Mouse (Mus musculus): ENCODE measurements around the gene Scimp. TPM values are rescaled to one million over a fixed set of nuclear protein-coding genes. Genes with fewer than 3 reads are reported as not detected.

The Scimp gene
- polyA plus RNA-seq, 2 experiments: 0.10 to 0.51 TPM

- H3K36me3 ChIP-seq (replicated peaks; ENCODE audit: control insufficient read depth, insufficient read depth, low read depth): no peaks in the 10 kb centered on the region
- H3K27ac ChIP-seq: no peak overlapping the region
- TF ChIP-seq EP300 (IDR thresholded peaks at IDR 0.05; ENCODE audit: low read depth): no peak
- TF ChIP-seq CTCF (IDR thresholded peaks at IDR 0.05; ENCODE audit: low read depth): no peak
These were observed 69.6 kb downstream of the Scimp start for GRCm38 (mm10) chr11:70742581-70743459.

GRCm38 (mm10) chr11:70742117-70742516 is 70.3 kb downstream of the Scimp start:
- Histone ChIP-seq H3K9ac (replicated peaks) (no peak overlapping the region), H3K9me3 (ENCODE audit: control insufficient read depth, low read length) (no peaks in the 10 kb centered on the region), H3K4me2 (ENCODE audit: low read depth) (no peak overlapping the region), H3K36me3 (replicated peaks; ENCODE audit: control insufficient read depth, insufficient read depth, low read depth) (no peaks in the 10 kb centered on the region), H3K27me3 (ENCODE audit: control insufficient read depth, insufficient read depth, low read length) (no peaks in the 10 kb centered on the region), H3K4me1 (replicated peaks; ENCODE audit: control insufficient read depth in 2 of 2, insufficient read depth in 2 of 2, low read length in 1 of 2) (no peaks in the 10 kb centered on the region; a peak in 1 of 4 replicates), H3K4me3 (ENCODE audit: insufficient read depth in 1 of 2, low read depth in 2 of 2, low read length in 2 of 2) (no peak overlapping the region), H3K27ac (no peak overlapping the region)
- DNase-seq (ENCODE audit: low read depth in 3 of 3, low spot score in 3 of 3) (no peak), ATAC-seq (ENCODE audit: insufficient read depth) (no peak)
- TF ChIP-seq CTCF (IDR thresholded peaks at IDR 0.05; ENCODE audit: low read depth): no peak
- TF ChIP-seq EP300 (IDR thresholded peaks at IDR 0.05; ENCODE audit: low read depth): no peak
- WGBS (ENCODE audit: insufficient replicate concordance): 73% methylated on average over 7 of the region's 7 CpGs

More at GRCm38 (mm10) chr11:70742581-70743459, 69.6 kb downstream of the Scimp start:
- H3K27me3 ChIP-seq (ENCODE audit: control insufficient read depth, insufficient read depth, low read length): no peaks in the 10 kb centered on the region
- WGBS (ENCODE audit: insufficient replicate concordance): 68% methylated on average over 12 of the region's 12 CpGs
- no peaks in the 10 kb centered on the region for H3K9me3 ChIP-seq (ENCODE audit: control insufficient read depth, low read length)
- ATAC-seq (ENCODE audit: insufficient read depth) (no peak), DNase-seq (ENCODE audit: low read depth in 3 of 3, low spot score in 3 of 3) (no peak)
- H3K4me2 ChIP-seq (ENCODE audit: low read depth): no peak overlapping the region
- no peak overlapping the region for H3K9ac ChIP-seq (replicated peaks)
- H3K4me3 ChIP-seq (ENCODE audit: insufficient read depth in 1 of 2, low read depth in 2 of 2, low read length in 2 of 2): no peak overlapping the region
- H3K4me1 ChIP-seq (replicated peaks; ENCODE audit: control insufficient read depth in 2 of 2, insufficient read depth in 2 of 2, low read length in 1 of 2): no peaks in the 10 kb centered on the region; a peak in 1 of 4 replicates

GRCm38 (mm10) chr11:70741603-70742002 is 70.8 kb downstream of the Scimp start:
- ATAC-seq (ENCODE audit: insufficient read depth): no peak

More at GRCm38 (mm10) chr11:70741603-70742002, 70.8 kb downstream of the Scimp start:
- no peak overlapping the region for H3K27ac ChIP-seq
- H3K4me1 ChIP-seq (replicated peaks; ENCODE audit: control insufficient read depth in 2 of 2, insufficient read depth in 2 of 2, low read length in 1 of 2): no peaks in the 10 kb centered on the region; a peak in 1 of 4 replicates
- DNase-seq (ENCODE audit: low read depth in 3 of 3, low spot score in 3 of 3): no peak
- no peak overlapping the region for H3K9ac ChIP-seq (replicated peaks)
- no peaks in the 10 kb centered on the region for H3K27me3 ChIP-seq (ENCODE audit: control insufficient read depth, insufficient read depth, low read length)
- no peak for TF ChIP-seq CTCF (IDR thresholded peaks at IDR 0.05; ENCODE audit: low read depth)
- no peak for TF ChIP-seq EP300 (IDR thresholded peaks at IDR 0.05; ENCODE audit: low read depth)
- H3K4me3 ChIP-seq (ENCODE audit: insufficient read depth in 1 of 2, low read depth in 2 of 2, low read length in 2 of 2): no peak overlapping the region
- 61% methylated on average over 3 of the region's 3 CpGs for WGBS (ENCODE audit: insufficient replicate concordance)
- H3K4me2 ChIP-seq (ENCODE audit: low read depth): no peak overlapping the region
- no peaks in the 10 kb centered on the region for H3K9me3 ChIP-seq (ENCODE audit: control insufficient read depth, low read length)
- H3K36me3 ChIP-seq (replicated peaks; ENCODE audit: control insufficient read depth, insufficient read depth, low read depth): no peaks in the 10 kb centered on the region

Small RNA genes lying within 50 kb of the gene (microRNA-seq; reads per million reads assigned to microRNA genes)
- not detected for gene Gm22760

Other genes with a start within 250 kb of the Scimp start
- gene Mink1, start 249.7 kb downstream of the Scimp start, polyA plus RNA-seq (2012; rRNA removed): 13.7 and 14.1 TPM in 2 replicates
- 3.7 and 5.0 TPM in 2 replicates for gene Mink1, start 249.7 kb downstream of the Scimp start, polyA plus RNA-seq (2014; fragmentation: Nextera tagmentation; extraction: Ambion mirVana)
- not detected in 2 replicates for gene 4930544D05Rik, start 196.7 kb downstream of the Scimp start, polyA plus RNA-seq (2012; rRNA removed)
- gene 4930544D05Rik, start 196.7 kb downstream of the Scimp start, polyA plus RNA-seq (2014; fragmentation: Nextera tagmentation; extraction: Ambion mirVana): not detected in 2 replicates
- not detected in 2 replicates for gene Chrne, start 193.4 kb downstream of the Scimp start, polyA plus RNA-seq (2012; rRNA removed)
- gene Chrne, start 193.4 kb downstream of the Scimp start, polyA plus RNA-seq (2014; fragmentation: Nextera tagmentation; extraction: Ambion mirVana): not detected in 2 replicates
- 4.5 TPM in 2 replicates for gene Gp1ba, start 173.5 kb downstream of the Scimp start, polyA plus RNA-seq (2012; rRNA removed)
- 7.6 and 9.1 TPM in 2 replicates for gene Gp1ba, start 173.5 kb downstream of the Scimp start, polyA plus RNA-seq (2014; fragmentation: Nextera tagmentation; extraction: Ambion mirVana)
- gene Rnf167, start 165.4 kb downstream of the Scimp start, polyA plus RNA-seq (2012; rRNA removed): 47.7 and 48.4 TPM in 2 replicates
- 56.0 and 66.9 TPM in 2 replicates for gene Rnf167, start 165.4 kb downstream of the Scimp start, polyA plus RNA-seq (2014; fragmentation: Nextera tagmentation; extraction: Ambion mirVana)
- gene Slc25a11, start 165.1 kb downstream of the Scimp start, polyA plus RNA-seq (2012; rRNA removed): 39.0 and 43.9 TPM in 2 replicates
- 60.8 and 67.8 TPM in 2 replicates for gene Slc25a11, start 165.1 kb downstream of the Scimp start, polyA plus RNA-seq (2014; fragmentation: Nextera tagmentation; extraction: Ambion mirVana)
- gene Pfn1, start 157.9 kb downstream of the Scimp start, polyA plus RNA-seq (2012; rRNA removed): 421 and 438 TPM in 2 replicates
- 957 and 1,007 TPM in 2 replicates for gene Pfn1, start 157.9 kb downstream of the Scimp start, polyA plus RNA-seq (2014; fragmentation: Nextera tagmentation; extraction: Ambion mirVana)
- gene Eno3, start 155.4 kb downstream of the Scimp start, polyA plus RNA-seq (2012; rRNA removed): 3.4 and 3.7 TPM in 2 replicates
- 3.6 and 3.9 TPM in 2 replicates for gene Eno3, start 155.4 kb downstream of the Scimp start, polyA plus RNA-seq (2014; fragmentation: Nextera tagmentation; extraction: Ambion mirVana)
- gene Spag7, start 143.2 kb downstream of the Scimp start, polyA plus RNA-seq (2012; rRNA removed): 24.6 and 42.0 TPM in 2 replicates
- gene Spag7, start 143.2 kb downstream of the Scimp start, polyA plus RNA-seq (2014; fragmentation: Nextera tagmentation; extraction: Ambion mirVana): 27.4 and 29.6 TPM in 2 replicates
- gene Camta2, start 124.5 kb downstream of the Scimp start, polyA plus RNA-seq (2012; rRNA removed): 2.7 and 3.1 TPM in 2 replicates
- 2.1 and 2.5 TPM in 2 replicates for gene Camta2, start 124.5 kb downstream of the Scimp start, polyA plus RNA-seq (2014; fragmentation: Nextera tagmentation; extraction: Ambion mirVana)
- 0.63 and 1.2 TPM in 2 replicates for gene Inca1, start 112.4 kb downstream of the Scimp start, polyA plus RNA-seq (2012; rRNA removed)
- gene Inca1, start 112.4 kb downstream of the Scimp start, polyA plus RNA-seq (2014; fragmentation: Nextera tagmentation; extraction: Ambion mirVana): 0.71 and 1.4 TPM in 2 replicates
- gene Kif1c, start 112.0 kb downstream of the Scimp start, polyA plus RNA-seq (2012; rRNA removed): 4.6 and 5.9 TPM in 2 replicates
- gene Kif1c, start 112.0 kb downstream of the Scimp start, polyA plus RNA-seq (2014; fragmentation: Nextera tagmentation; extraction: Ambion mirVana): 2.2 and 2.9 TPM in 2 replicates
- gene Zfp3, start 48.4 kb downstream of the Scimp start, polyA plus RNA-seq (2012; rRNA removed): 0.38 and 0.64 TPM in 2 replicates
- 0.85 and 1.1 TPM in 2 replicates for gene Zfp3, start 48.4 kb downstream of the Scimp start, polyA plus RNA-seq (2014; fragmentation: Nextera tagmentation; extraction: Ambion mirVana)
- gene Rabep1, start 32.2 kb upstream of the Scimp start, polyA plus RNA-seq (2012; rRNA removed): 2.1 and 3.7 TPM in 2 replicates
- gene Rabep1, start 32.2 kb upstream of the Scimp start, polyA plus RNA-seq (2014; fragmentation: Nextera tagmentation; extraction: Ambion mirVana): 9.1 and 10.3 TPM in 2 replicates
- 26.5 and 41.5 TPM in 2 replicates for gene Nup88, start 157.4 kb upstream of the Scimp start, polyA plus RNA-seq (2012; rRNA removed)
- 60.9 and 61.0 TPM in 2 replicates for gene Nup88, start 157.4 kb upstream of the Scimp start, polyA plus RNA-seq (2014; fragmentation: Nextera tagmentation; extraction: Ambion mirVana)
- 49.4 and 60.2 TPM in 2 replicates for gene Rpain, start 157.6 kb upstream of the Scimp start, polyA plus RNA-seq (2012; rRNA removed)
- 109 and 113 TPM in 2 replicates for gene Rpain, start 157.6 kb upstream of the Scimp start, polyA plus RNA-seq (2014; fragmentation: Nextera tagmentation; extraction: Ambion mirVana)
- gene C1qbp, start 170.4 kb upstream of the Scimp start, polyA plus RNA-seq (2012; rRNA removed): 72.4 and 129 TPM in 2 replicates
- 162 and 186 TPM in 2 replicates for gene C1qbp, start 170.4 kb upstream of the Scimp start, polyA plus RNA-seq (2014; fragmentation: Nextera tagmentation; extraction: Ambion mirVana)
- 4.4 and 6.2 TPM in 2 replicates for gene Dhx33, start 191.9 kb upstream of the Scimp start, polyA plus RNA-seq (2012; rRNA removed)
- 4.9 and 5.8 TPM in 2 replicates for gene Dhx33, start 191.9 kb upstream of the Scimp start, polyA plus RNA-seq (2014; fragmentation: Nextera tagmentation; extraction: Ambion mirVana)
- gene Mis12, start 207.0 kb upstream of the Scimp start, polyA plus RNA-seq (2012; rRNA removed): 8.0 and 13.3 TPM in 2 replicates
- 14.7 and 15.8 TPM in 2 replicates for gene Mis12, start 207.0 kb upstream of the Scimp start, polyA plus RNA-seq (2014; fragmentation: Nextera tagmentation; extraction: Ambion mirVana)
- 9.4 and 10.4 TPM in 2 replicates for gene Derl2, start 207.3 kb upstream of the Scimp start, polyA plus RNA-seq (2012; rRNA removed)
- 35.7 and 36.9 TPM in 2 replicates for gene Derl2, start 207.3 kb upstream of the Scimp start, polyA plus RNA-seq (2014; fragmentation: Nextera tagmentation; extraction: Ambion mirVana)
- 1.7 and 2.4 TPM in 2 replicates for gene 6330403K07Rik, start 220.9 kb upstream of the Scimp start, polyA plus RNA-seq (2012; rRNA removed)
- 0.86 and 1.1 TPM in 2 replicates for gene 6330403K07Rik, start 220.9 kb upstream of the Scimp start, polyA plus RNA-seq (2014; fragmentation: Nextera tagmentation; extraction: Ambion mirVana)

All from liver, embryonic 14.5 days (tissue).